Mouse (Mus musculus): ENCODE results near the gene Dcst2. TPM values are rescaled to one million over a fixed set of nuclear protein-coding genes. Genes with fewer than 3 reads are reported as not detected.

Dcst2 gene
- polyA plus RNA-seq, 1 experiment from 2014 or later = not detected

GRCm38 (mm10) chr3:89385451-89385850 lies 23.7 kb downstream of the Dcst2 start:
- Histone ChIP-seq H3K36me3 (ENCODE audit: inconsistent target) (peaks cover 13% of the 10 kb centered on the region), H3K79me2 (ENCODE audit: inconsistent target) (peaks cover 99% of the 10 kb centered on the region), H3K27ac (peak overlapping the region; percentile 39), H3K4me3 (ENCODE audit: inconsistent target) (no peak overlapping the region)
- WGBS (ENCODE audit: missing documents) = 14% methylated on average over 2 of the region's 11 CpGs

- peak overlapping the region; percentile 39 for H3K27ac ChIP-seq
- H3K79me2 ChIP-seq (ENCODE audit: inconsistent target) = peaks cover 99% of the 10 kb centered on the region
- H3K36me3 ChIP-seq (ENCODE audit: inconsistent target) = peaks cover 3% of the 10 kb centered on the region; the same call in 1 of the 2 replicates
- H3K4me3 ChIP-seq (ENCODE audit: inconsistent target) = no peak overlapping the region
- 73% methylated on average over 16 of the region's 17 CpGs for WGBS (ENCODE audit: missing documents)
Measured at GRCm38 (mm10) chr3:89386438-89387420, 25.0 kb downstream of the Dcst2 start.

GRCm38 (mm10) chr3:89387632-89388031 lies 25.9 kb downstream of the Dcst2 start:
- WGBS (ENCODE audit: missing documents) = 34% methylated on average over 11 of the region's 11 CpGs
- peaks cover 98% of the 10 kb centered on the region for H3K79me2 ChIP-seq (ENCODE audit: inconsistent target)
- no peaks in the 10 kb centered on the region; the same call in 1 of the 2 replicates for H3K36me3 ChIP-seq (ENCODE audit: inconsistent target)
- no peak overlapping the region for H3K4me3 ChIP-seq (ENCODE audit: inconsistent target)
- H3K27ac ChIP-seq = peak overlapping the region; percentile 19

- Histone ChIP-seq H3K79me2 (ENCODE audit: inconsistent target) (peaks cover 96% of the 10 kb centered on the region), H3K4me3 (ENCODE audit: inconsistent target) (no peak overlapping the region), H3K36me3 (ENCODE audit: inconsistent target) (no peaks in the 10 kb centered on the region), H3K27ac (peak overlapping the region; percentile 96)
- 48% methylated on average over 11 of the region's 11 CpGs for WGBS (ENCODE audit: missing documents)
Measured at GRCm38 (mm10) chr3:89388134-89388881, 26.5 kb downstream of the Dcst2 start.

GRCm38 (mm10) chr3:89388901-89389740 lies 27.3 kb downstream of the Dcst2 start:
- 26% methylated on average over 6 of the region's 6 CpGs for WGBS (ENCODE audit: missing documents)
- H3K27ac ChIP-seq = peak overlapping the region; percentile 96
- H3K4me3 ChIP-seq (ENCODE audit: inconsistent target) = peak overlapping the region; percentile 2; the same call in 1 of the 2 replicates
- no peaks in the 10 kb centered on the region for H3K36me3 ChIP-seq (ENCODE audit: inconsistent target)
- peaks cover 88% of the 10 kb centered on the region for H3K79me2 ChIP-seq (ENCODE audit: inconsistent target)

- WGBS (ENCODE audit: missing documents) = 40% methylated on average over 5 of the region's 5 CpGs
- H3K36me3 ChIP-seq (ENCODE audit: inconsistent target) = no peaks in the 10 kb centered on the region
- peaks cover 78% of the 10 kb centered on the region for H3K79me2 ChIP-seq (ENCODE audit: inconsistent target)
- no peak overlapping the region; the same call in 1 of the 2 replicates for H3K4me3 ChIP-seq (ENCODE audit: inconsistent target)
- H3K27ac ChIP-seq = peak overlapping the region; percentile 96
Measured at GRCm38 (mm10) chr3:89390111-89390515, 28.3 kb downstream of the Dcst2 start.

- no peaks in the 10 kb centered on the region for H3K36me3 ChIP-seq (ENCODE audit: inconsistent target)
- peak overlapping the region; percentile 96 for H3K27ac ChIP-seq
- WGBS (ENCODE audit: missing documents) = 25% methylated on average over 16 of the region's 19 CpGs
- peak overlapping the region; percentile 85 for H3K4me3 ChIP-seq (ENCODE audit: inconsistent target)
- peaks cover 70% of the 10 kb centered on the region for H3K79me2 ChIP-seq (ENCODE audit: inconsistent target)
Measured at GRCm38 (mm10) chr3:89390699-89391662, 29.2 kb downstream of the Dcst2 start.

GRCm38 (mm10) chr3:89391663-89392511 lies 30.1 kb downstream of the Dcst2 start:
- Histone ChIP-seq H3K4me3 (ENCODE audit: inconsistent target) (peak overlapping the region; percentile 85), H3K27ac (peak overlapping the region; percentile 96), H3K36me3 (ENCODE audit: inconsistent target) (no peaks in the 10 kb centered on the region), H3K79me2 (ENCODE audit: inconsistent target) (peaks cover 60% of the 10 kb centered on the region)
- WGBS (ENCODE audit: missing documents) = 1% methylated on average over 47 of the region's 56 CpGs

- WGBS (ENCODE audit: missing documents) = 0% methylated on average over 19 of the region's 24 CpGs
- Histone ChIP-seq H3K4me3 (ENCODE audit: inconsistent target) (peak overlapping the region; percentile 85), H3K27ac (peak overlapping the region; percentile 96), H3K79me2 (ENCODE audit: inconsistent target) (peaks cover 50% of the 10 kb centered on the region), H3K36me3 (ENCODE audit: inconsistent target) (no peaks in the 10 kb centered on the region)
Measured at GRCm38 (mm10) chr3:89392871-89393311, 31.1 kb downstream of the Dcst2 start.

- H3K27ac ChIP-seq = peak overlapping the region; percentile 96
- peaks cover 43% of the 10 kb centered on the region for H3K79me2 ChIP-seq (ENCODE audit: inconsistent target)
- H3K4me3 ChIP-seq (ENCODE audit: inconsistent target) = peak overlapping the region; percentile 85
- WGBS (ENCODE audit: missing documents) = 5% methylated on average over 15 of the region's 15 CpGs
- H3K36me3 ChIP-seq (ENCODE audit: inconsistent target) = no peaks in the 10 kb centered on the region
Measured at GRCm38 (mm10) chr3:89393605-89394004, 31.8 kb downstream of the Dcst2 start.

GRCm38 (mm10) chr3:89394006-89394893 lies 32.5 kb downstream of the Dcst2 start, which contains the start of gene Zbtb7b:
Zbtb7b (minus strand) TSS chr3:89394776.
- Histone ChIP-seq H3K79me2 (ENCODE audit: inconsistent target) (peaks cover 38% of the 10 kb centered on the region), H3K4me3 (ENCODE audit: inconsistent target) (peak within 1 kb of the TSS; percentile 85), H3K27ac (peak within 1 kb of the TSS; percentile 96), H3K36me3 (ENCODE audit: inconsistent target) (no peaks in the 10 kb centered on the region; the same call in 1 of the 2 replicates)
- WGBS (ENCODE audit: missing documents) = under 1% methylated on average over 40 of the region's 42 CpGs

Data from macrophage (primary cell).